Mouse (Mus musculus): ENCODE data around the gene Epo. TPM values are rescaled to one million over a fixed set of nuclear protein-coding genes. Genes with fewer than 3 reads are reported as not detected.

The Epo gene
- polyA plus RNA-seq, 1 experiment: not detected

GRCm38 (mm10) chr5:137523396-137524250 lies 9.4 kb downstream of the Epo start:
- H3K4me1 ChIP-seq (ENCODE audit: control insufficient read depth, insufficient read depth, insufficient read length): no peaks in the 10 kb centered on the region
- DNase-seq (ENCODE audit: low read depth in 1 of 2, low spot score in 2 of 2): no peak
- TF ChIP-seq POLR2A (IDR thresholded peaks at IDR 0.05; ENCODE audit: low read depth, low read length): no peak
- no peak for TF ChIP-seq CTCF (IDR thresholded peaks at IDR 0.05; ENCODE audit: extremely low read depth, insufficient read depth, insufficient read length, insufficient replicate concordance)
- no peak overlapping the region for H3K27ac ChIP-seq (ENCODE audit: insufficient read depth, low read length)
- peaks cover 91% of the 10 kb centered on the region for H3K36me3 ChIP-seq (ENCODE audit: control insufficient read depth, insufficient read depth, low read length)
- 89% methylated on average over 25 of the region's 25 CpGs for WGBS
- no peak overlapping the region for H3K4me3 ChIP-seq (ENCODE audit: extremely low read depth, insufficient read depth, insufficient read length)
- H3K27me3 ChIP-seq (ENCODE audit: control insufficient read depth, insufficient read depth, low read length): no peaks in the 10 kb centered on the region

- peaks cover 82% of the 10 kb centered on the region for H3K36me3 ChIP-seq (ENCODE audit: control insufficient read depth, insufficient read depth, low read length)
- WGBS: 93% methylated on average over 11 of the region's 11 CpGs
- no peak overlapping the region for H3K27ac ChIP-seq (ENCODE audit: insufficient read depth, low read length)
- DNase-seq (ENCODE audit: low read depth in 1 of 2, low spot score in 2 of 2): no peak
- H3K4me1 ChIP-seq (ENCODE audit: control insufficient read depth, insufficient read depth, insufficient read length): no peaks in the 10 kb centered on the region
- no peaks in the 10 kb centered on the region for H3K27me3 ChIP-seq (ENCODE audit: control insufficient read depth, insufficient read depth, low read length)
- TF ChIP-seq CTCF (IDR thresholded peaks at IDR 0.05; ENCODE audit: extremely low read depth, insufficient read depth, insufficient read length, insufficient replicate concordance) (no peak), POLR2A (IDR thresholded peaks at IDR 0.05; ENCODE audit: low read depth, low read length) (no peak)
- no peak overlapping the region for H3K4me3 ChIP-seq (ENCODE audit: extremely low read depth, insufficient read depth, insufficient read length)
These were observed 10.3 kb downstream of the Epo start for GRCm38 (mm10) chr5:137522711-137523110.

DNA sequence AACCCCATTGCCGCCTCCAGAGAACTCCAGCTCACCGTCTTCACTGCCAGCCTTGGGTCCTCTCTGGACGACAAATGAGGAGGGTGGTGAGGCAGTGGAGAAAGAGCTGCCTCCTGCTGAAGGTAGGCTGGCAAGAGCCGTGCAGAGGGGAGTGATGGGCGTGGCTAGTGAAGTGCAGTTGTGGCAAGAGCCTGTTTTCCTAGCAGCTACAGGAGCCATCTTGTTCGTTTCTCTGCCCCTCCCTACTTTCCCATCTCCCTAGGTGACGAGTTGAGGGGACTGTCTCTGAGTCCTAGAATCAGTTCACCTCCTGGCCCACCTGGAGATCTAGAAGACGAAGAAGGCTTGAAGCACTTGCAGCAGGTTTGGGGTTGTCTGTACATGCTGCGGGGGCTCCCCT lies 11.2 kb downstream of the Epo start:
- TF ChIP-seq POLR2A (IDR thresholded peaks at IDR 0.05; ENCODE audit: low read depth, low read length) (no peak), CTCF (IDR thresholded peaks at IDR 0.05; ENCODE audit: extremely low read depth, insufficient read depth, insufficient read length, insufficient replicate concordance) (no peak)
- no peak overlapping the region for H3K27ac ChIP-seq (ENCODE audit: insufficient read depth, low read length)
- H3K4me3 ChIP-seq (ENCODE audit: extremely low read depth, insufficient read depth, insufficient read length): no peak overlapping the region
- H3K4me1 ChIP-seq (ENCODE audit: control insufficient read depth, insufficient read depth, insufficient read length): no peaks in the 10 kb centered on the region
- 87% methylated on average over 9 of the region's 9 CpGs for WGBS
- no peaks in the 10 kb centered on the region for H3K27me3 ChIP-seq (ENCODE audit: control insufficient read depth, insufficient read depth, low read length)
- DNase-seq (ENCODE audit: low read depth in 1 of 2, low spot score in 2 of 2): no peak
- H3K36me3 ChIP-seq (ENCODE audit: control insufficient read depth, insufficient read depth, low read length): peaks cover 76% of the 10 kb centered on the region

- 95% methylated on average over 27 of the region's 27 CpGs for WGBS
- TF ChIP-seq CTCF (IDR thresholded peaks at IDR 0.05; ENCODE audit: extremely low read depth, insufficient read depth, insufficient read length, insufficient replicate concordance) (no peak), POLR2A (IDR thresholded peaks at IDR 0.05; ENCODE audit: low read depth, low read length) (no peak)
- H3K36me3 ChIP-seq (ENCODE audit: control insufficient read depth, insufficient read depth, low read length): peaks cover 60% of the 10 kb centered on the region
- H3K27me3 ChIP-seq (ENCODE audit: control insufficient read depth, insufficient read depth, low read length): no peaks in the 10 kb centered on the region
- H3K4me1 ChIP-seq (ENCODE audit: control insufficient read depth, insufficient read depth, insufficient read length): peaks cover 2% of the 10 kb centered on the region; the same call in 1 of the 2 replicates
- no peak overlapping the region for H3K4me3 ChIP-seq (ENCODE audit: extremely low read depth, insufficient read depth, insufficient read length)
- no peak overlapping the region for H3K27ac ChIP-seq (ENCODE audit: insufficient read depth, low read length)
- no peak for DNase-seq (ENCODE audit: low read depth in 1 of 2, low spot score in 2 of 2)
These were observed 13.1 kb downstream of the Epo start for GRCm38 (mm10) chr5:137519691-137520550.

DNA sequence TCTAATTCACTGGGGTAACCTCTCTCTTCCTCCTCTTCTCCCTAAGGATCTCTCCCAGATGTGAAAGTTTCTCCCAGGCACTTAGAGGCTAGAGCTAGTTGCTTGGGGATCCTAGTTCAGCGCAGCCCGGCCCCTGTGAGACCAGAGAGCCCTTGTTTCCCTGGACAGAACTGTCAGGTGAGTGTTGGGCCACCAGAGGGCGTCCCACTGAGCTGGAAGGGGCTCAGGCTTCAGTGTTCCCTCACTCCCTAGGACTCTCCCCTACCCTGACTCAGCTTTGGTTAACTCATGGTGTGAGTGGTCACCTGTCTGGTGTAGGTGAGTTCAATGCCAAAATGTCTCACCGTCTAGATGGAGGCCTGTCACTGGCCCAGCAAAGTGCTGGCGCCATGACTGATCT lies 14.6 kb downstream of the Epo start, which contains the start of gene Gigyf1:
Gene Gigyf1 (plus strand): TSS at position 113 of the 400 bp plus-strand sequence.
- H3K27me3 ChIP-seq (ENCODE audit: control insufficient read depth, insufficient read depth, low read length): no peaks in the 10 kb centered on the region
- peak; percentile 57; the same call in 1 of the 2 replicates for TF ChIP-seq CTCF (IDR thresholded peaks at IDR 0.05; ENCODE audit: extremely low read depth, insufficient read depth, insufficient read length, insufficient replicate concordance)
- TF ChIP-seq POLR2A (IDR thresholded peaks at IDR 0.05; ENCODE audit: low read depth, low read length): no peak
- 95% methylated on average over 5 of the region's 5 CpGs for WGBS
- no peak within 1 kb of the TSS for H3K27ac ChIP-seq (ENCODE audit: insufficient read depth, low read length)
- H3K4me3 ChIP-seq (ENCODE audit: extremely low read depth, insufficient read depth, insufficient read length): no peak within 1 kb of the TSS
- DNase-seq (ENCODE audit: low read depth in 1 of 2, low spot score in 2 of 2): no peak
- peaks cover 5% of the 10 kb centered on the region; the same call in 1 of the 2 replicates for H3K4me1 ChIP-seq (ENCODE audit: control insufficient read depth, insufficient read depth, insufficient read length)
- peaks cover 45% of the 10 kb centered on the region for H3K36me3 ChIP-seq (ENCODE audit: control insufficient read depth, insufficient read depth, low read length)

DNA sequence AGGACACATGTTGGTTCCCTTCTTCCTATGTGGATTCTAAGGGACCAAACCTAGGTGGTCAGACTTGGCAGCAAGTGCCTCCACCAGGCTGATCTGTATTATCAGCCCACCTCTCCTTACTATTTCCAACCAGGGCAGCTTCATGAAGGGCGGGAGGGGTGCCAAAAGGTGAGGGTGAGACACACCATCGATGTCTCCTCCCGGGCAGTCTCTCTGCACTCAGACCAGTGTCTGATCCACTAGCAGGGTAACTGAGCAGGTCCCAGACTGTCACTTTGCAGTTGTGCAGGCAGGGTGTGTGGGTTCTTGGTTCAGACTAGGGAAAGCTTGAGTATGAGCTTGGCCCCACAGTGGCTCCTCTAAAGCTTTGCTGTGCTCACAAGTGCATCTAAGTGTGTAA lies 18.2 kb downstream of the Epo start:
- Histone ChIP-seq H3K4me1 (ENCODE audit: control insufficient read depth, insufficient read depth, insufficient read length) (peaks cover 15% of the 10 kb centered on the region; the same call in 1 of the 2 replicates), H3K36me3 (ENCODE audit: control insufficient read depth, insufficient read depth, low read length) (peaks cover 10% of the 10 kb centered on the region), H3K27me3 (ENCODE audit: control insufficient read depth, insufficient read depth, low read length) (no peaks in the 10 kb centered on the region), H3K4me3 (ENCODE audit: extremely low read depth, insufficient read depth, insufficient read length) (no peak overlapping the region), H3K27ac (ENCODE audit: insufficient read depth, low read length) (no peak overlapping the region)
- no peak for DNase-seq (ENCODE audit: low read depth in 1 of 2, low spot score in 2 of 2)
- 88% methylated on average over 3 of the region's 3 CpGs for WGBS
- no peak for TF ChIP-seq POLR2A (IDR thresholded peaks at IDR 0.05; ENCODE audit: low read depth, low read length)

All from spleen, adult 2 months (tissue).